Mouse (Mus musculus) myocyte (in vitro differentiated cells): ENCODE data around the gene Naip2. TPM values are rescaled to one million over a fixed set of nuclear protein-coding genes. Genes with fewer than 3 reads are reported as not detected.
"Not testable (repeated sequence)": the region's sequence is repeated elsewhere in the genome, so short reads cannot be mapped to it uniquely, and the experiment has no call there.

Source experiments
- H3K27me3 ChIP-seq: one replicate; pipeline ENCODE4 v1.6.1; 2011; ENCODE audit not compliant: control insufficient read depth, insufficient read depth, insufficient read length
- H3K36me3 ChIP-seq: one replicate; pipeline ENCODE4 v1.6.1; 2011; ENCODE audit not compliant: control insufficient read depth, insufficient read depth
- H3K4me2 ChIP-seq: one replicate; pipeline ENCODE4 v1.6.1; 2011; ENCODE audit warnings: low read depth, control low read depth
- H3K4me3 ChIP-seq: one replicate; pipeline ENCODE4 v1.5.1; 2011; ENCODE audit warnings: mild to moderate bottlenecking, control low read depth, moderate library complexity
- H3K79me2 ChIP-seq: one replicate; pipeline ENCODE4 v1.6.1; 2011; ENCODE audit not compliant: control insufficient read depth, insufficient read depth
- H3ac ChIP-seq: one replicate; pipeline ENCODE4 v1.6.1; 2011; ENCODE audit not compliant: control insufficient read depth, insufficient read length
- CEBPB ChIP-seq: IDR thresholded peaks from 2 replicates; pipeline ENCODE4 v1.6.1; 2011; ENCODE audit warnings: mild to moderate bottlenecking, moderate library complexity; ENCODE audit not compliant: poor library complexity, insufficient read depth, severe bottlenecking
- E2F4 ChIP-seq: IDR thresholded peaks from one replicate; pipeline ENCODE4 v1.6.1; 2011; ENCODE audit warnings: mild to moderate bottlenecking, control low read depth, moderate library complexity; ENCODE audit not compliant: insufficient read depth
- MAX ChIP-seq: IDR thresholded peaks from one replicate; pipeline ENCODE4 v1.6.1; 2011; ENCODE audit warnings: low read depth, mild to moderate bottlenecking, control low read depth
- MYOD1 ChIP-seq, 3 experiments: IDR thresholded peaks; one replicate each; pipeline ENCODE4 v1.6.1; 2011; ENCODE audit warnings: control low read depth in 2 of 3, low read depth in 2 of 3, mild to moderate bottlenecking in 2 of 3, moderate library complexity in 1 of 3; ENCODE audit not compliant: insufficient read length in 2 of 3, control insufficient read depth in 1 of 3
- MYOG ChIP-seq, 3 experiments: IDR thresholded peaks; one replicate each; pipeline ENCODE4 v1.6.1; 2011; ENCODE audit warnings: control low read depth in 2 of 3, low read depth in 2 of 3, mild to moderate bottlenecking in 2 of 3; ENCODE audit not compliant: insufficient read length in 2 of 3, control insufficient read depth in 1 of 3, insufficient read depth in 1 of 3
- POLR2A ChIP-seq: IDR thresholded peaks from one replicate; pipeline ENCODE4 v1.6.1; 2011; ENCODE audit warnings: low read depth, mild to moderate bottlenecking, control low read depth, moderate library complexity; ENCODE audit not compliant: insufficient read length
- POLR2AphosphoS2 ChIP-seq: IDR thresholded peaks from one replicate; pipeline ENCODE4 v1.6.1; 2011; ENCODE audit warnings: low read depth, control low read depth; ENCODE audit not compliant: insufficient read length
- REST ChIP-seq: IDR thresholded peaks from one replicate; pipeline ENCODE4 v1.6.1; 2011; ENCODE audit warnings: mild to moderate bottlenecking, control low read depth, moderate library complexity; ENCODE audit not compliant: insufficient read depth, insufficient read length
- SRF ChIP-seq: IDR thresholded peaks from one replicate; pipeline ENCODE4 v1.6.1; 2011; ENCODE audit warnings: low read depth; ENCODE audit not compliant: control insufficient read depth, insufficient read length
- TCF12 ChIP-seq: IDR thresholded peaks from one replicate; pipeline ENCODE4 v1.6.1; 2011; ENCODE audit warnings: mild to moderate bottlenecking, control low read depth; ENCODE audit not compliant: poor library complexity, insufficient read depth, severe bottlenecking
- TCF3 ChIP-seq: IDR thresholded peaks from one replicate; pipeline ENCODE4 v1.6.1; 2011; ENCODE audit warnings: low read depth, control low read depth; ENCODE audit not compliant: insufficient read length
- USF1 ChIP-seq: IDR thresholded peaks from one replicate; pipeline ENCODE4 v1.6.1; 2011; ENCODE audit warnings: low read depth, mild to moderate bottlenecking, control low read depth, moderate library complexity
- polyA plus RNA-seq: library from polyadenylated mRNA; unstranded; fragments of >200 nt; fragmentation: generic; extraction: Trizol; gene quantifications from one replicate; pipeline ENCODE4 v1.2.1, GENCODE M21; 2012; ENCODE audit warnings: missing spikeins

Naip2 gene
- polyA plus RNA-seq, 1 experiment, result 0.72 TPM

GRCm38 (mm10) chr13:100203319-100203718 is 1.4 kb upstream of the Naip2 start:
- no peak overlapping the region for H3ac ChIP-seq
- H3K79me2 ChIP-seq, result no peaks in the 10 kb centered on the region
- H3K4me2 ChIP-seq, result no peak overlapping the region
- TF ChIP-seq REST (no peak), SRF (no peak), CEBPB (no peak), MYOD1 (IDR thresholded peaks at IDR 0.05; ENCODE audit: control insufficient read depth in 1 of 3, insufficient read length in 2 of 3, low read depth in 2 of 3) (no peak), USF1 (no peak), POLR2A (no peak), TCF3 (no peak), MAX (no peak), E2F4 (no peak), POLR2AphosphoS2 (no peak), TCF12 (no peak), MYOG (IDR thresholded peaks at IDR 0.05; ENCODE audit: control insufficient read depth in 1 of 3, insufficient read depth in 1 of 3, insufficient read length in 2 of 3, low read depth in 2 of 3) (no peak)
- no peaks in the 10 kb centered on the region for H3K36me3 ChIP-seq
- no peak overlapping the region for H3K4me3 ChIP-seq
- no peaks in the 10 kb centered on the region for H3K27me3 ChIP-seq

GRCm38 (mm10) chr13:100200778-100201177 is 1.1 kb downstream of the Naip2 start:
- no peak for TF ChIP-seq MAX
- no peak for TF ChIP-seq MYOG (IDR thresholded peaks at IDR 0.05; ENCODE audit: control insufficient read depth in 1 of 3, insufficient read depth in 1 of 3, insufficient read length in 2 of 3, low read depth in 2 of 3)
- no peak for TF ChIP-seq SRF
- Histone ChIP-seq H3K4me3 (no peak overlapping the region), H3K27me3 (no peaks in the 10 kb centered on the region)

GRCm38 (mm10) chr13:100195421-100195820 is 6.5 kb downstream of the Naip2 start:
- no peak overlapping the region for H3K4me2 ChIP-seq
- TF ChIP-seq E2F4, result no peak
- TF ChIP-seq USF1, result no peak
- no peak for TF ChIP-seq POLR2A
- TF ChIP-seq TCF3, result no peak
- TF ChIP-seq MYOD1 (IDR thresholded peaks at IDR 0.05; ENCODE audit: control insufficient read depth in 1 of 3, insufficient read length in 2 of 3, low read depth in 2 of 3), result no peak
- TF ChIP-seq REST, result no peak
- no peak for TF ChIP-seq MAX
- no peak for TF ChIP-seq SRF
- no peak for TF ChIP-seq CEBPB
- no peak for TF ChIP-seq MYOG (IDR thresholded peaks at IDR 0.05; ENCODE audit: control insufficient read depth in 1 of 3, insufficient read depth in 1 of 3, insufficient read length in 2 of 3, low read depth in 2 of 3)
- TF ChIP-seq TCF12, result no peak
- TF ChIP-seq POLR2AphosphoS2, result no peak
- no peak overlapping the region for H3K4me3 ChIP-seq
- H3K27me3 ChIP-seq, result no peaks in the 10 kb centered on the region
- H3K79me2 ChIP-seq, result no peaks in the 10 kb centered on the region
- H3K36me3 ChIP-seq, result no peaks in the 10 kb centered on the region
- H3ac ChIP-seq, result no peak overlapping the region

More at GRCm38 (mm10) chr13:100200778-100201177, 1.1 kb downstream of the Naip2 start:
- no peaks in the 10 kb centered on the region for H3K36me3 ChIP-seq
- no peak overlapping the region for H3ac ChIP-seq
- H3K79me2 ChIP-seq, result no peaks in the 10 kb centered on the region
- H3K4me2 ChIP-seq, result no peak overlapping the region

- H3K36me3 ChIP-seq, H3K4me2 ChIP-seq, H3K79me2 ChIP-seq, H3ac ChIP-seq, H3K27me3 ChIP-seq, H3K4me3 ChIP-seq: not testable (repeated sequence)
Measured at GRCm38 (mm10) chr13:100183111-100183510, 18.8 kb downstream of the Naip2 start.

GRCm38 (mm10) chr13:100174360-100174759 is 27.5 kb downstream of the Naip2 start:
- not testable (repeated sequence) for H3ac ChIP-seq, H3K79me2 ChIP-seq, H3K36me3 ChIP-seq, H3K4me2 ChIP-seq, H3K27me3 ChIP-seq, H3K4me3 ChIP-seq

GRCm38 (mm10) chr13:100166378-100166777 is 35.5 kb downstream of the Naip2 start:
- not testable (repeated sequence) for H3K36me3 ChIP-seq, H3K79me2 ChIP-seq, H3K4me2 ChIP-seq, H3K4me3 ChIP-seq, H3ac ChIP-seq, H3K27me3 ChIP-seq

- H3K27me3 ChIP-seq, H3K36me3 ChIP-seq, H3ac ChIP-seq, H3K4me3 ChIP-seq, H3K4me2 ChIP-seq, H3K79me2 ChIP-seq: not testable (repeated sequence)
Measured at GRCm38 (mm10) chr13:100162467-100162866, 39.4 kb downstream of the Naip2 start.

- not testable (repeated sequence) for H3ac ChIP-seq
Measured at GRCm38 (mm10) chr13:100161171-100161870, 40.6 kb downstream of the Naip2 start.

More at GRCm38 (mm10) chr13:100161171-100161870, 40.6 kb downstream of the Naip2 start:
- not testable (repeated sequence) for H3K36me3 ChIP-seq, H3K79me2 ChIP-seq, H3K4me2 ChIP-seq, H3K27me3 ChIP-seq, H3K4me3 ChIP-seq
